Mouse (Mus musculus) 3134 (cell line): Measurements from ENCODE around the gene Mbnl1.

Experiments
- DNase-seq: peaks from one replicate; pipeline ENCODE4 v3.0.0-alpha.2; 2011; ENCODE audit warnings: low spot score; ENCODE audit not compliant: insufficient read length; ENCODE audit errors: extremely low read depth

Gene Mbnl1

DNA sequence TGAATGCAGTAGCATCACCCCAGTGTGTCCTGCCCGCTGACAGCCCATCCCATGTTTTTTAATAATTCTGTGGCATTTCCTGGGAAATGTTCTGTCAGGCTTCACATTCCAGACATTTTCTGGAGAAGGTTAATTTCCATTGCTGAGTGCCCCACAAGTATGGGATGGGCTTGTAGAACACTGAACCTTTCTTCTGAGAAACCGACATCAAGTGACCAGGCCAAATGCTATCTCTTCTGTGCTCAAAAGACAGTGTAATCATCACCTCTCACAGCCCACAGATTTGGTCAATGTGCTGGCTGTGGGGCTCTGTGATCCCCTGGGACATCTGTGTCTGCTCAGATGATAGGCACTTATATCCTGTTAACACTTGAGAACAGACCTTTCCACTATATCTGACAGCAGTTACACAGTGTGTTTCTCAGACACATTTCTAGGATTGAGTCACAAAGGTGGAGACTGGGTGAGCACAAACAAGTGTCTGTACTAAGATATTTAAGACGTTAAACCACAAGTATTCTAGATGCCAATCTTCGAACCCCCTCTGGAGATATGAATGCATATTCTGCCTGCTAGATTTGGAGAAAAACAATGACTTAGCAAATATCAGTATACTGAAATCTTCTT lies 130.4 kb downstream of the Mbnl1 start:
- DNase-seq = peak; percentile 59

DNA sequence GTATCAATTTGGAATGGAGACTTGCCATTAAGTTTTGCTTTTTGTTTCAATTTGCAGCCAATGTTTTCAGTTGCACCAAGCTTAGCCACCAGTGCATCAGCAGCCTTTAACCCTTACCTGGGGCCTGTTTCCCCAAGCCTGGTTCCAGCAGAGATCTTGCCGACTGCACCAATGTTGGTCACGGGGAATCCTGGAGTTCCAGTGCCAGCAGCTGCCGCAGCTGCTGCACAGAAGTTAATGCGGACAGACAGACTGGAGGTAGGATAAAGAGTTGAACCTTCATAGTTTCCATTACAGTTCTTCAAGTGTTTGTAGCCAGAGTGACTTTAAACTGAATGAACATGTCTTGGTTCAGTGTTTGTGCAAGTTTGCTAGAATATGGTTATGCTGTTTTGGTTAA lies 131.0 kb downstream of the Mbnl1 start:
- no peak for DNase-seq

DNA sequence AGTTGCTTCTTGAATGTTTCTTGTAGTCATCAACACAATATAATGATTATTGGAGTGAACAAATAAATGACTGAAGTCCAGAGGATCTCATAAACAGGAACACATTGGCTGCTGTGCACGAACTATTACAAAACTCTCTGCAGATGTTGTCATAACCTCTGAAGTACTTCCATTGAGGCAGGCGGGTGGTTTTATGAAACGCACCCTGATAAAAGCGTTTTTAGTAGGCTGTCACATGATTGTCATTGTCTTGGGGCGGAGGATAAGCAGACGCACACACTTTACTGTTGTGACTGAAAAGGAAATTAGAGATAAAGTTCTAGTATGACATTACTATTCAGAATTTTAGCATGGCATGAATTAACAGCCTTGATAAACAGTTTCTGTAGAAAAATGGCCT lies 131.6 kb downstream of the Mbnl1 start:
- DNase-seq = no peak

DNA sequence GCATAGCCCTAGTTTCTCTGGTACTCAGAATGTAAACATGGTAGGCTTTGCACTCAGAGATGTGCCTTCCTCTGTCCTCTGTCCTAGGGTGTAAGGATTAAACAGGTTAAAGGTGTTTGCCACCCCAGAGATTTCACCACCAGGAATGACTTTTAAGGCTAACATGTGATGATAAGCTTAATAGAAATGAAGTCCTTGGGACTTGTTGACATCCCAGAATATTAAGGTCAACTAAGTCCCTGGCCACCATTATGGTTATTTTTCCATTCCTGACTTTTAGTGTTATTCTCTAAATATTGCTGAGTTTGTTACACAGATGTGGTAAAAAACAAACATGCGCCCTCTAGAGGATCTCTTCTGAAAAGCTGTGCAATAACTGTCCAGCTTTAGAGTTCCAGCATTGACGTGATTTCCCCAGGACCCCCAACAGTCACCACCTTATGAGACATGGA lies 136.3 kb downstream of the Mbnl1 start:
- DNase-seq = no peak

DNA sequence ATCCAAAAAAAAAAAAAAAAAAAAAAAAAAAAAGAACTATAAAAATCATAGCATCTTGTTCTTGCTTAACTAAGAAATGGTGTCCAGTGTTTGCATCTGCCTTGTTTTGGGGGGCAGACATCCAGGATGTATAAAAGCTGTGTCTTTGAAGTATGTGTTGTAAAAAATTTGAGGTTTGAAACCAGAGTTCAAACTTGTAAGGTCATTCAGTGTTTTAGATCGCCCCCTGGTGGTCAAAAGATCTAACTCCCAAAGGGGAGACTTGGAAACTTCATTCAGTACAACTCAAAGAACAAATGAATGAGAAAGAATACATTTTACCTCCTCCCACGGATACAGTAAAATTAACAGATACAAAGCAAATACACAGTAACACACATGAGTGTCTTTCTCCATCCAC lies 139.2 kb downstream of the Mbnl1 start:
- no peak for DNase-seq

DNA sequence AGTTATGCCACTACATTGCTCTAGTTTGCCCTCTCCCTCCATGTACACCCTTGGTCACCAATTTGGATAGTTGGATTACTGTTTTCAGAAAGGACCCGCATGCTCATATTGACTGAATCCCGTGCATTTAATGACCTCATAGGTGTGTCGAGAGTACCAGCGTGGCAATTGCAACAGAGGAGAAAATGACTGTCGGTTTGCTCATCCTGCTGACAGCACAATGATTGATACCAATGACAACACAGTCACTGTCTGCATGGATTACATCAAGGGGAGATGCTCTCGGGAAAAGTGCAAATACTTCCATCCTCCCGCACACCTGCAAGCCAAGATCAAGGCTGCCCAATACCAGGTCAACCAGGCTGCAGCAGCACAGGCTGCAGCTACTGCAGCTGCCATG lies 140.5 kb downstream of the Mbnl1 start:
- DNase-seq = no peak

DNA sequence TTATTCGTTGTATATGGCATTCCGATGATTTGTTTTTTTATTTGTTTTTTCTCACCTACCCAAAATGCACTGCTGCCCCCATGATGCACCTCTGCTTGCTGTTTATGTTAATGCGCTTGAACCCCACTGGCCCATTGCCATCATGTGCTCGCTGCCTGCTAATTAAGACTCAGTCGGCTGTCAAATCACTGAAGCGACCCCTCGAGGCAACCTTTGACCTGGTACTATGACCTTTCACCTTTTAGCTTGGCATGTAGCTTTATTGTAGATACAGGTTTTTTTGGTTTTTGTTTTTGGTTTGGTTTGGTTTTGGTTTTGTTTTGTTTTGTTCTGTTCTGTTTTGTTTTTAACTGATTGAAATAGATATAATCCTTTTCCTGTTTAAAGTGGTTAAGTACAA lies 141.9 kb downstream of the Mbnl1 start:
- no peak for DNase-seq

DNA sequence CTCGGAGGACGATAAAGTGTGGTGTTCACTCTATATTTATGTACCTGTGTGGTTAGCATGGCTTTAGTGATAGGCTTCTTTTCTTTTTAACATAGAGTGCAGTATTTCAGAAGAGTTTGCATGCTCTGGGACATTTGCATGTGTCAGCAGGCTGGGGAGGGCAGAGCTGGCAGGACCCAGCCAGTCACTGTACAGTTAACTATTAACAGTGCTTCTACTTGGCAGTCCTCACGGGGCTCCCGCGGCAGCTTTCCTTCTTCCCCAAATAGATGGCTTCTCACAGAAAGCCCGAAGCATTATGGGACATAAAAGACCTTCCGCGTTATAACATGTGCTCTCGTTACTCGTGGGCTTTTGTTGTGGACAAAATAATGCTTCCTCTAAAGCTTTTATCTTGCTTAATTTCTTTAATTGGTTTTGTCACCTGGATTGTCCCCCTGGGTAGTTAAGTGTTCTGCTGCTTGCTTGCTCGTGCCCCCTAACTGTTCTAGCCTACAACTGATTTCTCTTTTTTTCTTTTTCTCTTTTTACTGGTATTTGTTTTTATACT lies 142.5 kb downstream of the Mbnl1 start:
- no peak for DNase-seq

DNA sequence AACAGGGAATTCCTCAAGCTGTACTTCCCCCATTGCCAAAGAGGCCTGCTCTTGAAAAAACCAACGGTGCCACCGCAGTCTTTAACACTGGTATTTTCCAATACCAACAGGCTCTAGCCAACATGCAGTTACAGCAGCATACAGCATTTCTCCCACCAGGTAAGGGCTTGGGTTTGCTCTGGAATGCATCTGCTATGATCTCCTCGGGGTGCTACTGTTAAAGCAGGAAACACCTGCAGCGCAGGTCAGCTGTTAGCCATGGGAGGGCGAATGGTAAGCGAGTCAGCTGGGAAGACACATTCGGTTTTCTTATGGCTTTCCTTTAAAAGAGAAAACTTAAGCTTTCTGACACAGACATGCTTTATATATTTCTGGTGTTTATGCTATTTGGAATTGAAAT lies 143.0 kb downstream of the Mbnl1 start:
- DNase-seq = no peak

DNA sequence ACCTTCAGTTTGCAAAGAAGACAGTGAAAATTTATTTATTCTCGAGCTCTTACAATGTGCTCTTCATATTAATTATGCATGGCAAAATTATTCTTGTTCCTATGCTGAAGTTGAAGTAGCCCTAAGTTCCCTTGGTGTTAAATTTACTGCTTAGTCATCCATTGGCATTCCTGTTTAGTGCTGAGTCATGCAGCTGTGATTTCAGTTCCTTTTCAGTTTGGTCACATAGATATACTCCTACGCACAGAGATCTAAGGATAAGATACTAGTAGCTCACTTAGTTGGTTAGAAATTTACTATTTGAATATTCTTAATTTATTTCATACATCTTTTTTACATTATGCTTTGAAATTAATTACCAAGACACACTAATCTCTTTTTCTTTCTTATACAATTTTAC lies 143.5 kb downstream of the Mbnl1 start:
- peak; percentile 39 for DNase-seq

DNA sequence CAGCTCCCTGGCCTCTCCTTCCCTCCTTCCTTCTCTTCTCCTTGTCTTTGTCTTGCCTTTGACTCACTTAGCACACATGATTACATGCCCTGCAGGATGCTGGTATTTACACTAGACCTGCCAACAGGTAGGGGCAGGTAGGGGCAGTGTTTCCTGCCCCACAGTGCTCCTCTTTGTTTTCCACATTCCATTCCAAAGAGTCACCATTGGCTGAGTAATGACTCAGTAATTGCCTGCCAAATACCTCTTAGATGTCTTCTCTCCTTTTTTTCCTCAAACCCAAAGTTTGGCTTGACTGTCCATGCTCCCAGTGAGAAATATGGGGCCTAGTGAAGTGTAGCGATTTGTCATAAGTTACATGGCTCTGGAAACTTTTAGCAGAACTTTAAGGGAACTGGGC lies 145.0 kb downstream of the Mbnl1 start:
- DNase-seq = peak; percentile 66

DNA sequence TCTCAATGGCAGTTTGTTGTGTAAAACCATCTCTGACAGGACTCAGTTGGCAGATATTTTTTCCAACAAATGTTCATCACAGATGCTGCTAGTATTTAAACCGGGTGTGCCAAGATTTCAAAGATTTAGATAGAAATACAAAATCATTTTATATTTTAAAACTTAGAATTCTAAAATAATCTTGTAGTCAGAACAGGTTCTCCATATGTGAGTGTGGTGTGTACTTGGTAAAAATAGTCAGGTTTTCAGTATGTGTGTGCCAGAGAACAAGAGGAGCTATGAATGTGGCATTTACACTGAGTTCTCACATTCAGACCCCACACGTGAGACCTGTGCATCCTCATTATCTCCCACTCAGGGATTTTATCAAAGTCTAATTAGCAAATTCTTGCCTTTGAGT lies 147.6 kb downstream of the Mbnl1 start:
- DNase-seq = no peak

DNA sequence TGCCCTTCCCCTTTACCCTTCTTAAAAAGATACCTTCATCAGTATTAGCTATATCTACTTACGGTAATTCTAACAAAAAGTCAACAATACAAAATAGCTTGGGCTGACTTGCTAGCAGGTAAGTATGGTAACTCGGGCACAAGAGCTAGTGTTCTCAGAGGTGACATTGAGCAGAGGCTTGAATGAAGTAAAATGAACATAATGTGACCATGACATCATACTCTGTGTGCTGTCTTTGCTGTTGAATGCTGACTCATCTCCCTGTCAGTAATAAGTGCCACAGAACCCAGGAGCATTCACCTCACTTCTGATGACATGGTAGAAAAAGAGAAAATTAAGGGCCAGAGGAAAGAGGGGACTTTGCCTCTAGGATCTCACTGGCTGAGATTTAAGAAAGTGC lies 158.6 kb downstream of the Mbnl1 start:
- DNase-seq = peak; percentile 15

DNA sequence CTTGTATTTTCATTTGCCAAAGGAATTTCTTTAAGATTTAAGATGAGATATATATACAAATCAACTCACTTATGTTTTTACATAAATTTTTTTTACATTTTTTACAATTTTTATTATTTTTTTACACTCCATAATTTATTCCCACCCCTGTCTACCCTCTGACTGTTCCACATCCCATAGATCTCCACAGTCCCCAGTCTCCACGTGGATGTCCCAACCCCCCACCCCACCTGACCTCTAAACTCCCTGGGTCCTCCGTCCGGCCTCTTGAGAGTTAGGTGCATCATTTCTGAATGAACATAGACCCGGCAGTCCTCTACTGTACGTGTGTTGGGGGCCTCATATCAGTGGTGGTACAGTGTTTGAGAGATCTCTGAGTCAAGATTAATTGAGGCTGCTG lies 159.1 kb downstream of the Mbnl1 start:
- no peak for DNase-seq

DNA sequence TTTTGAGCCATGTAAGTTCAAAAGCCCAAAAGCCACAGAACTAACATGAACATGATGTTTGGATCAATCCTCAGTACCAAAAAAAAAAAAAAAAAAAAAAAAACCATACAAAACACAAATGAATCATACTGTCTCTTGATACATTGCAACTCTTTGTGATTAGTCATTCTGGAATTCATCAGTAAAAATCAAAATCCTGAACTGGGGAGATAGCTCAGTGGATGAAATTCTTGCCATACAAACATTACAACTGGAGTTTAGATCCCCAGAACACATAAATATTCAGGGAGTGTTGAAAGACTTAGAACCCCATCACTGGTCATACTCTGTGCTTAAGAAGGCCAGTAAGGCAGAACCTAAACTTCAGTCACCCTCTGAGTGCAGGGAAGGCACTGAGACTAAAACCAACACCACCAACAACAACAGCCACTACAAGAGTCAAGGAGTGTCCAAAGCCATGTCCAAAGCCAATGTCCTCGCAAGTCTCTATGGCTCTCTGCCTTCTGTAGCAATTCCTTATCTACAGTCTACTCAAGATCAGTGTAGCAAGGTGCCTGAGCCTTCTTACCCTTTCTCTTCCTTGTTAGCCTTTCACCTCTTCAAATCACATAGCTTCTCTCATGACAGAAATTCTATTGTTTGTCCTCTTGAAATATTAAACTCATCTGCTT lies 160.3 kb downstream of the Mbnl1 start:
- DNase-seq = peak; percentile 37

DNA sequence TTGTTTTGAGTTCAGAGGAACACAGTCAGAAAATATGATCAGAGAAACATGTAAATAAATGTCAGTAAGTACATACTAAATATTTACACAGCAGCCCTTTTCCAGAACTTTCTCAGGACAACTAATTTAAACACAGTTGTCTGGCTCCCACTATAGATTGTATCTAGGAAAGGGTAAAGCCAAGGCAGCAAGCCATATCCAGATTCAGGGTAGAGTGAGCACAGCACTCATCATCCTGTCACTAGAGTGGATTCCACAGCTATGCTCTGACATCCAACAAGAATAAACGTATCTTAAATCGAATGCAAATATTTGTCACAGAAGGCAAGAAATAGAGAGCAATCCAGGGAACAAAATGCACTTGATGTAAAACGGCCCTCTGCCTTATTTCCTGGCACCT lies 165.9 kb downstream of the Mbnl1 start:
- no peak for DNase-seq

DNA sequence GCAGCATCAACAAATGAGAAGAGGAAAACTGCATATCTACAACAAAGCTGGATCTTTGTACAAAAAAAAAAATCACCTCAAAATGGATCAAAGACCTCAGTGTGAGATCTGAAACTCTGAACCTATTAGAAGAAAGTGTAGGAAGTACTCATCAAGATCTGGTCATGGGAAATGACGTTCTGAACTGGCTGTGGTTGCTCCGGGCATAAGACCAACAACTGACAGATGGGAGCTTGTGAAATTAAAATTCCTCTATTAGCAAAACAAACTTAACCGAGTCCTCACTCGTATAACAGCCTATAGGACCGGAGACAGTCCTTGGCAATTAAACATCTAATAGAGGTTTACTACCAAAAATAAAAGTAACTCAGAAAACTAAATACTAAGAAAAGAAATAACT lies 166.5 kb downstream of the Mbnl1 start:
- no peak for DNase-seq

DNA sequence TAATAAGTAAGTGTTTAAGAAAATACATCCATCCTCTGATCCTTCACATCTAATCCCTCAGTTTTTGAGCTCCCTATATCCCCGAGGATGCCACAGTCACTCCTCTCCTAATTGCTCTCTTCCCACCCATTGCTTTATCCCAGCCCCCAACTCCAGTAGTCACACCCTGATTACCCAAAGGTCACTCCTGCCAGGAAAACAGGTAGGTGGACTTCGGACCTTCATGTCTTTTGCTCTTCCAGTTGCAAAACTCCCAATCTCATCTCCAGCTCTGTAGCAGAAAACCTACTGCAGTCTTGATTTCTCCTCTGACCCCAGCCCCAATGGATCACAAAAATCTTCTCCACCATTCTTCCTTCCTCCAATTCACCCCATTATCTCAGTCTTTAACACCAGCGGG lies 169.6 kb downstream of the Mbnl1 start:
- no peak for DNase-seq

DNA sequence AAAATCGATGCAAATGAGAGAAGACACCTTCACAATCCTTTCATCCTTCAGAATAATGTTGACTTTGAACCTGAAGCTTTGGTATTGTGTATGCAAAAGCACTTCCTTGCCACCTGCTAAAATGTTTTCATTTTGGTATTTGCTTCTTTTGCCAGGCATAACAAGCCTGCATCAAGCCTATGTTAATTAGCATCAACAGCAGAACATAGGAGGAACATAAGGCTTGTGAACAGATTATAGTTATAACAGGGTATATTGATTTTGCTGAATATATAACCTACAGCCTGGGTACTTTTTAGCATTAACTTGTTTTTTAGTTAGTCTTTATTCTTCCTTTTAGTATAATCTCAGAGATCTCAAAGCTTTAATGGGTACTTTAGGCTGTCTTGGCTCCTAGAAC lies 172.9 kb downstream of the Mbnl1 start:
- DNase-seq = no peak

DNA sequence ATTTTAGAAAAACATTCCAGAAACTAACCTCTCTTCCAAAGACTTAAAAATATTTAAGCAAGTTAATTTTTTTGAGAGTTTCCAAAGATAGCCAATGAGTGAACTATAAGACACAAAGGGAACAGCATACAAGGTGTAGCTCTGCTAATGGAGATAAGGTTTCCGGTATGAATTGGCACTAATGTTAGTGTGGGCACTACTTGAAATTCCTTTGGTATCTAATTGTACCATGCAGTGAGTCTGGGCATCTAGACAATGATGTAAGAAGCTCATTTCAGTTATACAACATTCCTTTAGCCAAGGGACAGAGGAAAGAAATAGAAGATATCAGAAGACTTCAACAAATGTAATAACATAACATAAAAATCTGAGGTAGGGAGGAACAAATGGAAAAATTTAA lies 175.7 kb downstream of the Mbnl1 start:
- DNase-seq = no peak

DNA sequence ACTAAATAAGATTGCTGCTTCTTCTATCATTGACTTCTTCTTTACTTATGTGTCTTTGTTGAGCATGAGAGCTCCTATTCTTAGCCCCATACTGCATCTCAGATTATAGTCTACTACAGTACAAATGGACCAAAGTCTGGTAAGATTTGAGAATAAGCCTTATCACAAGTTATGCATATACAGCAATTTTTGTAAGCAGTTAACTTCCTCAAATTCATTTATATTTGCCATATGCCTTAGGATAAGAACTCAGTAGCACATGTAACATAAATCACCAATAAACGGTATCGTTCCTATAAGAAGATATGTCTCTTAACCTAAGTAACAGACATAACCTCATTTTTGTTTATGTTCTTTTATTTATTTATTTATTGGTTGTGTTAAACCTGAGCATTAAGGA lies 188.1 kb downstream of the Mbnl1 start:
- DNase-seq = no peak
